Mouse (Mus musculus) MEL (cell line): ENCODE measurements at regions not wholly inside any gene's neighbourhood (a gene's known extent, or its start where the extent isn't known, plus 50 kb on each side); places are given as distances from the start of the nearest gene placed in this dataset.

Experiments used
- CHD2 ChIP-seq: IDR thresholded peaks from 2 replicates; pipeline ENCODE4 v1.6.1; 2011; ENCODE audit warnings: low read length, improper control_type of control experiment
- CTCF ChIP-seq, 3 experiments: IDR thresholded peaks in 2 of 3; conservative IDR thresholded peaks in 1 of 3; 2 replicates each; pipeline ENCODE4 v1.5.1; 2011 to 2012; ENCODE audit warnings: low read length in 3 of 3, low read depth in 2 of 3, mild to moderate bottlenecking in 2 of 3, improper control_type of control experiment in 1 of 3, inconsistent platforms in 1 of 3, mixed read lengths in 1 of 3, moderate library complexity in 1 of 3; ENCODE audit not compliant: control insufficient read depth in 1 of 3, insufficient read depth in 1 of 3, poor library complexity in 1 of 3, severe bottlenecking in 1 of 3
- GATA1 ChIP-seq: IDR thresholded peaks from 2 replicates; pipeline ENCODE4 v1.6.1; 2011; ENCODE audit warnings: low read depth, low read length, improper control_type of control experiment
- KAT2A ChIP-seq: conservative IDR thresholded peaks from 2 replicates; pipeline ENCODE4 v1.6.1; 2012; ENCODE audit warnings: low read depth, low read length, improper control_type of control experiment, inconsistent platforms
- MEF2A ChIP-seq: IDR thresholded peaks from 2 replicates; pipeline ENCODE4 v1.6.1; 2014; ENCODE audit warnings: low read depth, mild to moderate bottlenecking, inconsistent platforms, low read length, improper control_type of control experiment; ENCODE audit not compliant: poor library complexity, insufficient replicate concordance, severe bottlenecking; ENCODE audit errors: extremely low read depth
- POLR2A ChIP-seq, 2 experiments: IDR thresholded peaks; 2 replicates each; pipeline ENCODE4 v1.6.1; 2011 to 2012; ENCODE audit warnings: low read length in 2 of 2, mild to moderate bottlenecking in 2 of 2, control low read depth in 1 of 2, improper control_type of control experiment in 1 of 2, low read depth in 1 of 2, moderate library complexity in 1 of 2; ENCODE audit not compliant: control insufficient read depth in 1 of 2, insufficient read depth in 1 of 2, poor library complexity in 1 of 2
- SMC3 ChIP-seq: IDR thresholded peaks from 2 replicates; pipeline ENCODE4 v1.6.1; 2011; ENCODE audit warnings: low read depth, low read length, improper control_type of control experiment
- USF1 ChIP-seq: IDR thresholded peaks from 2 replicates; pipeline ENCODE4 v1.6.1; 2014; ENCODE audit warnings: low read depth, mild to moderate bottlenecking, inconsistent platforms, low read length, improper control_type of control experiment, moderate library complexity
- ZC3H11A ChIP-seq: IDR thresholded peaks from 2 replicates; pipeline ENCODE4 v1.6.1; 2012; ENCODE audit warnings: low read depth, mild to moderate bottlenecking, inconsistent platforms, low read length, improper control_type of control experiment
- ZKSCAN1 ChIP-seq: IDR thresholded peaks from 2 replicates; pipeline ENCODE4 v1.6.1; 2012; ENCODE audit warnings: low read depth, mild to moderate bottlenecking, inconsistent platforms, low read length, improper control_type of control experiment, moderate library complexity
- ZMIZ1 ChIP-seq: IDR thresholded peaks from 2 replicates; pipeline ENCODE4 v1.6.1; 2012; ENCODE audit warnings: low read depth, mild to moderate bottlenecking, inconsistent platforms, low read length, improper control_type of control experiment, moderate library complexity
- ZNF384 ChIP-seq: IDR thresholded peaks from 2 replicates; pipeline ENCODE4 v1.6.1; 2012; ENCODE audit warnings: low read depth, mild to moderate bottlenecking, inconsistent platforms, low read length, improper control_type of control experiment

- TF ChIP-seq CTCF (IDR thresholded peaks at IDR 0.05 in 2 of 3, conservative IDR thresholded peaks at IDR 0.05 in 1 of 3; ENCODE audit: control insufficient read depth in 1 of 3, insufficient read depth in 1 of 3, low read depth in 2 of 3, low read length in 3 of 3, poor library complexity in 1 of 3, severe bottlenecking in 1 of 3), result no peak
- TF ChIP-seq KAT2A, result no peak
- no peak for TF ChIP-seq SMC3
- no peak for TF ChIP-seq ZC3H11A
- TF ChIP-seq MEF2A, result no peak
- TF ChIP-seq POLR2A (IDR thresholded peaks at IDR 0.05; ENCODE audit: control insufficient read depth in 1 of 2, insufficient read depth in 1 of 2, low read depth in 1 of 2, low read length in 2 of 2, poor library complexity in 1 of 2), result no peak
- TF ChIP-seq ZKSCAN1, result no peak
- TF ChIP-seq ZMIZ1, result no peak
- no peak for TF ChIP-seq USF1
- no peak for TF ChIP-seq ZNF384
- no peak for TF ChIP-seq CHD2
- no peak for TF ChIP-seq GATA1
Measured at GRCm38 (mm10) chr12:117447223-117447622, 69.1 kb upstream of the Rapgef5 start.
